Mouse (Mus musculus) neural tube, embryonic 15.5 days (tissue): ENCODE data around the gene Shbg. TPM values are rescaled to one million over a fixed set of nuclear protein-coding genes. Genes with fewer than 3 reads are reported as not detected.

Experiments
- ATAC-seq: fragments of 200-750 bp; cut with Nextera tagmentation; 2 replicates; pipeline ENCODE4 v1.8.0; 2017; ENCODE audit warnings: mild to moderate bottlenecking, moderate TSS enrichment, moderate library complexity; ENCODE audit not compliant: low FRiP score
- H3K27ac ChIP-seq: fragments of 300-500 bp; sonication (generic); replicated peaks from 2 replicates; pipeline ENCODE4 v1.5.1; 2015; ENCODE audit warnings: mild to moderate bottlenecking, inconsistent platforms
- H3K27me3 ChIP-seq: fragments of 300-500 bp; sonication (generic); replicated peaks from 2 replicates; pipeline ENCODE4 v1.6.1; 2015; ENCODE audit warnings: inconsistent platforms
- H3K36me3 ChIP-seq: fragments of 300-500 bp; sonication (generic); 2 replicates; pipeline ENCODE4 v1.6.1; 2015; ENCODE audit warnings: inconsistent platforms
- H3K4me1 ChIP-seq: fragments of 300-500 bp; sonication (generic); 2 replicates; pipeline ENCODE4 v1.6.1; 2015; ENCODE audit warnings: inconsistent platforms
- H3K4me2 ChIP-seq: fragments of 300-500 bp; sonication (generic); 2 replicates; pipeline ENCODE4 v1.6.1; 2015; ENCODE audit warnings: inconsistent platforms, mild to moderate bottlenecking, moderate library complexity
- H3K4me3 ChIP-seq: fragments of 300-500 bp; sonication (generic); replicated peaks from 2 replicates; pipeline ENCODE4 v1.5.1; 2015; ENCODE audit warnings: mild to moderate bottlenecking, inconsistent platforms
- H3K9ac ChIP-seq: fragments of 300-500 bp; sonication (generic); replicated peaks from 2 replicates; pipeline ENCODE4 v1.6.1; 2015; ENCODE audit warnings: mild to moderate bottlenecking, inconsistent platforms
- H3K9me3 ChIP-seq: fragments of 300-500 bp; sonication (generic); replicated peaks from 2 replicates; pipeline ENCODE4 v1.6.1; 2016; ENCODE audit warnings: inconsistent platforms
- whole genome bisulfite sequencing: fragments of 180-500 bp; shearing (Covaris S2); methylation state at CpG from one replicate; pipeline ENCODE4 v1.1.7; 2015; ENCODE audit warnings: mixed read lengths; 5-methylcytosine and 5-hydroxymethylcytosine counted together
- polyA plus RNA-seq: library from polyadenylated mRNA; unstranded; fragments of >200 nt; fragmentation: Nextera tagmentation; extraction: Ambion mirVana; gene quantifications from 2 replicates; pipeline ENCODE4 v1.2.1, GENCODE M21; 2015

Shbg gene
- polyA plus RNA-seq, 1 experiment from 2014 or later: not detected

GRCm38 (mm10) chr11:69608525-69608924 is 9.2 kb downstream of the Shbg start:
- no peaks in the 10 kb centered on the region for H3K27me3 ChIP-seq
- H3K4me3 ChIP-seq: no peak overlapping the region
- no peak overlapping the region for H3K4me2 ChIP-seq
- ATAC-seq: no peak
- no peak overlapping the region for H3K27ac ChIP-seq
- H3K9ac ChIP-seq: no peak overlapping the region
- no peaks in the 10 kb centered on the region for H3K9me3 ChIP-seq
- 88% methylated on average over 3 of the region's 3 CpGs for WGBS
- H3K36me3 ChIP-seq: no peaks in the 10 kb centered on the region
- H3K4me1 ChIP-seq: peaks cover 20% of the 10 kb centered on the region

- H3K36me3 ChIP-seq: peaks cover 4% of the 10 kb centered on the region
- no peak overlapping the region for H3K4me3 ChIP-seq
- H3K4me2 ChIP-seq: no peak overlapping the region
- H3K27me3 ChIP-seq: no peaks in the 10 kb centered on the region
- no peak for ATAC-seq
- no peak overlapping the region for H3K9ac ChIP-seq
- no peaks in the 10 kb centered on the region for H3K9me3 ChIP-seq
- 83% methylated on average over 2 of the region's 2 CpGs for WGBS
- H3K27ac ChIP-seq: no peak overlapping the region
- peaks cover 27% of the 10 kb centered on the region for H3K4me1 ChIP-seq
These were observed 10.9 kb downstream of the Shbg start for GRCm38 (mm10) chr11:69606832-69607231.

GRCm38 (mm10) chr11:69606491-69606795 is 11.3 kb downstream of the Shbg start:
- Histone ChIP-seq H3K4me3 (peak overlapping the region; percentile 81), H3K27me3 (no peaks in the 10 kb centered on the region), H3K4me2 (peak overlapping the region; percentile 95), H3K9ac (peak overlapping the region; percentile 17; the same call in 1 of the 2 replicates), H3K36me3 (peaks cover 8% of the 10 kb centered on the region), H3K9me3 (no peaks in the 10 kb centered on the region), H3K27ac (peak overlapping the region; percentile 87), H3K4me1 (peaks cover 31% of the 10 kb centered on the region)
- no peak for ATAC-seq
- 66% methylated on average over 2 of the region's 2 CpGs for WGBS

GRCm38 (mm10) chr11:69605726-69606490 is 11.8 kb downstream of the Shbg start, which contains the start of gene Atp1b2:
TSS of gene Atp1b2 (minus strand) at chr11:69605942.
- Histone ChIP-seq H3K4me3 (peak within 1 kb of the TSS; percentile 81), H3K9me3 (no peaks in the 10 kb centered on the region), H3K27me3 (no peaks in the 10 kb centered on the region), H3K4me1 (peaks cover 32% of the 10 kb centered on the region), H3K9ac (peak within 1 kb of the TSS; percentile 88), H3K27ac (peak within 1 kb of the TSS; percentile 87), H3K4me2 (peak within 1 kb of the TSS; percentile 95), H3K36me3 (peaks cover 12% of the 10 kb centered on the region)
- peak; percentile 92 for ATAC-seq
- 2% methylated on average over 31 of the region's 32 CpGs for WGBS

GRCm38 (mm10) chr11:69604795-69605664 is 12.7 kb downstream of the Shbg start:
- under 1% methylated on average over 64 of the region's 73 CpGs for WGBS
- Histone ChIP-seq H3K36me3 (peaks cover 17% of the 10 kb centered on the region), H3K9ac (peak overlapping the region; percentile 88), H3K27ac (peak overlapping the region; percentile 87), H3K27me3 (no peaks in the 10 kb centered on the region), H3K4me2 (peak overlapping the region; percentile 95), H3K4me3 (peak overlapping the region; percentile 81), H3K4me1 (peaks cover 38% of the 10 kb centered on the region), H3K9me3 (no peaks in the 10 kb centered on the region)
- peak; percentile 67 for ATAC-seq

- Histone ChIP-seq H3K9ac (peak overlapping the region; percentile 88), H3K27ac (peak overlapping the region; percentile 87), H3K4me3 (peak overlapping the region; percentile 81), H3K27me3 (no peaks in the 10 kb centered on the region), H3K9me3 (no peaks in the 10 kb centered on the region), H3K36me3 (peaks cover 18% of the 10 kb centered on the region), H3K4me1 (peaks cover 43% of the 10 kb centered on the region), H3K4me2 (peak overlapping the region; percentile 95)
- ATAC-seq: no peak
- WGBS: 35% methylated on average over 3 of the region's 3 CpGs
These were observed 13.4 kb downstream of the Shbg start for GRCm38 (mm10) chr11:69604347-69604746.

GRCm38 (mm10) chr11:69603516-69603915 is 14.2 kb downstream of the Shbg start:
- Histone ChIP-seq H3K27me3 (no peaks in the 10 kb centered on the region), H3K4me2 (peak overlapping the region; percentile 95), H3K4me1 (peaks cover 45% of the 10 kb centered on the region), H3K27ac (no peak overlapping the region), H3K36me3 (peaks cover 20% of the 10 kb centered on the region), H3K9ac (no peak overlapping the region; the same call in 1 of the 2 replicates), H3K9me3 (no peaks in the 10 kb centered on the region), H3K4me3 (peak overlapping the region; percentile 81)
- ATAC-seq: no peak
- 84% methylated on average over 8 of the region's 8 CpGs for WGBS

GRCm38 (mm10) chr11:69601768-69602167 is 15.9 kb downstream of the Shbg start:
- no peaks in the 10 kb centered on the region for H3K27me3 ChIP-seq
- no peak overlapping the region for H3K9ac ChIP-seq
- H3K9me3 ChIP-seq: no peaks in the 10 kb centered on the region
- no peak overlapping the region for H3K27ac ChIP-seq
- H3K4me1 ChIP-seq: peaks cover 45% of the 10 kb centered on the region
- ATAC-seq: no peak
- H3K4me2 ChIP-seq: no peak overlapping the region
- H3K4me3 ChIP-seq: no peak overlapping the region
- WGBS: 75% methylated on average over 3 of the region's 3 CpGs
- H3K36me3 ChIP-seq: peaks cover 20% of the 10 kb centered on the region

- Histone ChIP-seq H3K36me3 (peaks cover 24% of the 10 kb centered on the region), H3K9me3 (no peaks in the 10 kb centered on the region), H3K4me1 (peaks cover 40% of the 10 kb centered on the region), H3K4me3 (no peak overlapping the region), H3K4me2 (peak overlapping the region; percentile 13; the same call in 1 of the 2 replicates), H3K27ac (peak overlapping the region; percentile 63), H3K9ac (no peak overlapping the region), H3K27me3 (no peaks in the 10 kb centered on the region)
- 17% methylated on average over 6 of the region's 6 CpGs for WGBS
- ATAC-seq: 0 out of 2 replicates have a peak, but pooled peaks have one; percentile 28
These were observed 17.6 kb downstream of the Shbg start for GRCm38 (mm10) chr11:69600098-69600497.

GRCm38 (mm10) chr11:69599436-69599835 is 18.3 kb downstream of the Shbg start:
- no peak for ATAC-seq
- Histone ChIP-seq H3K4me2 (no peak overlapping the region), H3K36me3 (peaks cover 28% of the 10 kb centered on the region), H3K27me3 (no peaks in the 10 kb centered on the region), H3K9me3 (no peaks in the 10 kb centered on the region), H3K9ac (no peak overlapping the region), H3K27ac (peak overlapping the region; percentile 63; the same call in 1 of the 2 replicates), H3K4me1 (peaks cover 36% of the 10 kb centered on the region), H3K4me3 (no peak overlapping the region)
- WGBS: 9% methylated on average over 9 of the region's 9 CpGs

- Histone ChIP-seq H3K4me2 (no peak overlapping the region), H3K4me3 (no peak overlapping the region), H3K9me3 (no peaks in the 10 kb centered on the region), H3K27me3 (no peaks in the 10 kb centered on the region), H3K36me3 (peaks cover 33% of the 10 kb centered on the region), H3K4me1 (peaks cover 5% of the 10 kb centered on the region; the same call in 1 of the 2 replicates), H3K9ac (no peak overlapping the region), H3K27ac (no peak overlapping the region)
- WGBS: 93% methylated on average over 6 of the region's 6 CpGs
- no peak for ATAC-seq
These were observed 22.9 kb downstream of the Shbg start for GRCm38 (mm10) chr11:69594853-69595252.
